Mouse (Mus musculus): ENCODE results near the gene Icam1. TPM values are rescaled to one million over a fixed set of nuclear protein-coding genes. Genes with fewer than 3 reads are reported as not detected.

Icam1 gene
- polyA plus RNA-seq, 1 experiment from 2014 or later, result 4.1 TPM

GRCm38 (mm10) chr9:21045235-21045634, 29.4 kb downstream of the Icam1 start:
- no peaks in the 10 kb centered on the region for H3K9me3 ChIP-seq
- H3K4me1 ChIP-seq, result 0 out of 2 replicates have a peak, but pooled peaks cover 3% of the 10 kb centered on the region
- peaks cover 17% of the 10 kb centered on the region for H3K27me3 ChIP-seq (ENCODE audit: poor library complexity, severe bottlenecking)
- DNase-seq (ENCODE audit: extremely low spot score, low spot score), result no peak
- no peak overlapping the region for H3K4me3 ChIP-seq
- no peak overlapping the region for H3K27ac ChIP-seq
- no peaks in the 10 kb centered on the region for H3K36me3 ChIP-seq (replicated peaks)
- 87% methylated on average over 3 of the region's 3 CpGs for WGBS

- Histone ChIP-seq H3K4me3 (no peak overlapping the region), H3K36me3 (replicated peaks) (no peaks in the 10 kb centered on the region), H3K9me3 (no peaks in the 10 kb centered on the region), H3K4me1 (no peaks in the 10 kb centered on the region), H3K27ac (no peak overlapping the region), H3K27me3 (ENCODE audit: poor library complexity, severe bottlenecking) (no peaks in the 10 kb centered on the region)
- DNase-seq (ENCODE audit: extremely low spot score, low spot score), result no peak
- WGBS, result 74% methylated on average over 10 of the region's 10 CpGs
Measured at GRCm38 (mm10) chr9:21051578-21051977, 35.8 kb downstream of the Icam1 start.

GRCm38 (mm10) chr9:21062928-21063327, 47.1 kb downstream of the Icam1 start:
- WGBS, result 93% methylated on average over 2 of the region's 2 CpGs
- Histone ChIP-seq H3K4me3 (no peak overlapping the region), H3K27ac (no peak overlapping the region), H3K9me3 (no peaks in the 10 kb centered on the region), H3K36me3 (replicated peaks) (peaks cover 58% of the 10 kb centered on the region), H3K27me3 (ENCODE audit: poor library complexity, severe bottlenecking) (no peaks in the 10 kb centered on the region), H3K4me1 (no peaks in the 10 kb centered on the region)
- DNase-seq (ENCODE audit: extremely low spot score, low spot score), result no peak

- H3K36me3 ChIP-seq (replicated peaks), result peaks cover 84% of the 10 kb centered on the region
- 86% methylated on average over 27 of the region's 27 CpGs for WGBS
- H3K27me3 ChIP-seq (ENCODE audit: poor library complexity, severe bottlenecking), result no peaks in the 10 kb centered on the region
- H3K4me1 ChIP-seq, result peaks cover 6% of the 10 kb centered on the region
- no peak for DNase-seq (ENCODE audit: extremely low spot score, low spot score)
- H3K9me3 ChIP-seq, result no peaks in the 10 kb centered on the region
- no peak within 1 kb of the TSS for H3K27ac ChIP-seq
- no peak within 1 kb of the TSS for H3K4me3 ChIP-seq
Measured at GRCm38 (mm10) chr9:21067006-21067684, 51.4 kb downstream of the Icam1 start, which contains the start of gene Zglp1. Zglp1 (minus strand) TSS chr9:21067093.

GRCm38 (mm10) chr9:21072641-21073040, 56.9 kb downstream of the Icam1 start:
- H3K27me3 ChIP-seq (ENCODE audit: poor library complexity, severe bottlenecking), result no peaks in the 10 kb centered on the region
- DNase-seq (ENCODE audit: extremely low spot score, low spot score), result peak; percentile 22
- peaks cover 26% of the 10 kb centered on the region for H3K4me1 ChIP-seq
- WGBS, result 16% methylated on average over 4 of the region's 4 CpGs
- no peaks in the 10 kb centered on the region for H3K9me3 ChIP-seq
- H3K36me3 ChIP-seq (replicated peaks), result peaks cover 74% of the 10 kb centered on the region
- peak overlapping the region; percentile 92 for H3K27ac ChIP-seq
- H3K4me3 ChIP-seq, result peak overlapping the region; percentile 71

GRCm38 (mm10) chr9:21073044-21073840, 57.5 kb downstream of the Icam1 start, which contains the start of the genes Gm49373 and Fdx1l:
Gm49373 (minus strand) TSS chr9:21073096.
Fdx1l (minus strand) TSS chr9:21073614.
- peak within 1 kb of the TSS; percentile 92 for H3K27ac ChIP-seq
- peaks cover 74% of the 10 kb centered on the region for H3K36me3 ChIP-seq (replicated peaks)

GRCm38 (mm10) chr9:21074173-21074572, 58.4 kb downstream of the Icam1 start:
- 85% methylated on average over 1 of the region's 1 CpGs for WGBS

More at GRCm38 (mm10) chr9:21073044-21073840, 57.5 kb downstream of the Icam1 start, which contains the start of the genes Gm49373 and Fdx1l:
- DNase-seq (ENCODE audit: extremely low spot score, low spot score), result peak; percentile 88
- Histone ChIP-seq H3K4me1 (peaks cover 26% of the 10 kb centered on the region), H3K4me3 (peak within 1 kb of the TSS; percentile 71), H3K27me3 (ENCODE audit: poor library complexity, severe bottlenecking) (no peaks in the 10 kb centered on the region), H3K9me3 (no peaks in the 10 kb centered on the region)
- 3% methylated on average over 58 of the region's 58 CpGs for WGBS

GRCm38 (mm10) chr9:21075625-21076024, 59.8 kb downstream of the Icam1 start:
- 83% methylated on average over 3 of the region's 3 CpGs for WGBS
- peaks cover 80% of the 10 kb centered on the region for H3K36me3 ChIP-seq (replicated peaks)
- H3K4me1 ChIP-seq, result peaks cover 26% of the 10 kb centered on the region

More at GRCm38 (mm10) chr9:21074173-21074572, 58.4 kb downstream of the Icam1 start:
- no peak for DNase-seq (ENCODE audit: extremely low spot score, low spot score)
- no peak overlapping the region for H3K27ac ChIP-seq
- H3K9me3 ChIP-seq, result no peaks in the 10 kb centered on the region
- H3K4me3 ChIP-seq, result peak overlapping the region; percentile 71; the same call in 1 of the 2 replicates
- H3K4me1 ChIP-seq, result peaks cover 26% of the 10 kb centered on the region
- H3K36me3 ChIP-seq (replicated peaks), result peaks cover 78% of the 10 kb centered on the region
- no peaks in the 10 kb centered on the region for H3K27me3 ChIP-seq (ENCODE audit: poor library complexity, severe bottlenecking)

More at GRCm38 (mm10) chr9:21075625-21076024, 59.8 kb downstream of the Icam1 start:
- Histone ChIP-seq H3K4me3 (no peak overlapping the region), H3K27me3 (ENCODE audit: poor library complexity, severe bottlenecking) (no peaks in the 10 kb centered on the region), H3K9me3 (no peaks in the 10 kb centered on the region), H3K27ac (no peak overlapping the region)
- DNase-seq (ENCODE audit: extremely low spot score, low spot score), result no peak

MicroRNAs within 50 kb of the gene (microRNA counts, 519-probe panel; counts per million panel counts)
- 4,351 counts per million, percentile 79 among the panel's probes with 10 or more counts for microRNA mmu-miR-1900

Small RNA genes lying within 50 kb of the gene (microRNA-seq; reads per million reads assigned to microRNA genes)
- gene Mir1900 (not detected), gene Mir7082 (1.2 reads per million)

Other genes starting within 250 kb of the Icam1 start
- gene Col5a3, start 200.9 kb upstream of the Icam1 start, polyA plus RNA-seq (2016; fragmentation: Nextera tagmentation; extraction: Ambion mirVana), result 0.26 and 0.27 TPM in 2 replicates
- not detected in 2 replicates for gene Rdh8, start 197.5 kb upstream of the Icam1 start, polyA plus RNA-seq (2016; fragmentation: Nextera tagmentation; extraction: Ambion mirVana)
- 1.2 and 1.9 TPM in 2 replicates for gene A230050P20Rik, start 147.3 kb upstream of the Icam1 start, polyA plus RNA-seq (2016; fragmentation: Nextera tagmentation; extraction: Ambion mirVana)
- gene Angptl6, start 136.3 kb upstream of the Icam1 start, polyA plus RNA-seq (2016; fragmentation: Nextera tagmentation; extraction: Ambion mirVana), result 4.4 and 5.1 TPM in 2 replicates
- gene Ppan, start 127.8 kb upstream of the Icam1 start, polyA plus RNA-seq (2016; fragmentation: Nextera tagmentation; extraction: Ambion mirVana), result 107 and 108 TPM in 2 replicates
- gene Eif3g, start 117.4 kb upstream of the Icam1 start, polyA plus RNA-seq (2016; fragmentation: Nextera tagmentation; extraction: Ambion mirVana), result 425 and 433 TPM in 2 replicates
- gene Dnmt1, start 56.1 kb upstream of the Icam1 start, polyA plus RNA-seq (2016; fragmentation: Nextera tagmentation; extraction: Ambion mirVana), result 171 and 174 TPM in 2 replicates
- 24.4 and 26.4 TPM in 2 replicates for gene S1pr2, start 39.2 kb upstream of the Icam1 start, polyA plus RNA-seq (2016; fragmentation: Nextera tagmentation; extraction: Ambion mirVana)
- 152 and 154 TPM in 2 replicates for gene Mrpl4, start 13.2 kb upstream of the Icam1 start, polyA plus RNA-seq (2016; fragmentation: Nextera tagmentation; extraction: Ambion mirVana)
- 4.8 and 7.9 TPM in 2 replicates for gene Icam4, start 13.4 kb downstream of the Icam1 start, polyA plus RNA-seq (2016; fragmentation: Nextera tagmentation; extraction: Ambion mirVana)
- gene Icam5, start 16.1 kb downstream of the Icam1 start, polyA plus RNA-seq (2016; fragmentation: Nextera tagmentation; extraction: Ambion mirVana), result 0.05 TPM in 1 of 2 replicates, not detected in the other
- gene Zglp1, start 51.1 kb downstream of the Icam1 start, polyA plus RNA-seq (2016; fragmentation: Nextera tagmentation; extraction: Ambion mirVana), result 1.5 and 1.9 TPM in 2 replicates
- gene Gm49373, start 57.1 kb downstream of the Icam1 start, polyA plus RNA-seq (2016; fragmentation: Nextera tagmentation; extraction: Ambion mirVana), result 0.50 and 0.82 TPM in 2 replicates
- 60.9 and 61.7 TPM in 2 replicates for gene Fdx1l, start 57.6 kb downstream of the Icam1 start, polyA plus RNA-seq (2016; fragmentation: Nextera tagmentation; extraction: Ambion mirVana)
- 3.1 and 3.3 TPM in 2 replicates for gene Gm38431, start 76.0 kb downstream of the Icam1 start, polyA plus RNA-seq (2016; fragmentation: Nextera tagmentation; extraction: Ambion mirVana)
- gene Raver1, start 76.0 kb downstream of the Icam1 start, polyA plus RNA-seq (2016; fragmentation: Nextera tagmentation; extraction: Ambion mirVana), result 94.3 and 103 TPM in 2 replicates
- gene Tyk2, start 115.3 kb downstream of the Icam1 start, polyA plus RNA-seq (2016; fragmentation: Nextera tagmentation; extraction: Ambion mirVana), result 12.6 and 13.4 TPM in 2 replicates
- gene Cdc37, start 134.0 kb downstream of the Icam1 start, polyA plus RNA-seq (2016; fragmentation: Nextera tagmentation; extraction: Ambion mirVana), result 351 and 371 TPM in 2 replicates
- gene Pde4a, start 149.7 kb downstream of the Icam1 start, polyA plus RNA-seq (2016; fragmentation: Nextera tagmentation; extraction: Ambion mirVana), result 3.8 and 4.3 TPM in 2 replicates
- gene Keap1, start 223.4 kb downstream of the Icam1 start, polyA plus RNA-seq (2016; fragmentation: Nextera tagmentation; extraction: Ambion mirVana), result 46.7 and 48.6 TPM in 2 replicates
- gene S1pr5, start 232.5 kb downstream of the Icam1 start, polyA plus RNA-seq (2016; fragmentation: Nextera tagmentation; extraction: Ambion mirVana), result 0.07 and 0.10 TPM in 2 replicates
- gene Atg4d, start 249.3 kb downstream of the Icam1 start, polyA plus RNA-seq (2016; fragmentation: Nextera tagmentation; extraction: Ambion mirVana), result 45.2 and 48.5 TPM in 2 replicates

Data from forebrain, embryonic 10.5 days (tissue).